Mouse (Mus musculus) neural tube, embryonic 15.5 days (tissue): ENCODE measurements around the gene 4930544D05Rik. TPM values are rescaled to one million over a fixed set of nuclear protein-coding genes. Genes with fewer than 3 reads are reported as not detected.
"Not testable (repeated sequence)": the region's sequence is repeated elsewhere in the genome, so short reads cannot be mapped to it uniquely, and the experiment has no call there.

ENCODE experiments used
- ATAC-seq: fragments of 200-750 bp; cut with Nextera tagmentation; 2 replicates; pipeline ENCODE4 v1.8.0; 2017; ENCODE audit warnings: mild to moderate bottlenecking, moderate TSS enrichment, moderate library complexity; ENCODE audit not compliant: low FRiP score
- H3K27ac ChIP-seq: fragments of 300-500 bp; sonication (generic); replicated peaks from 2 replicates; pipeline ENCODE4 v1.5.1; 2015; ENCODE audit warnings: mild to moderate bottlenecking, inconsistent platforms
- H3K27me3 ChIP-seq: fragments of 300-500 bp; sonication (generic); replicated peaks from 2 replicates; pipeline ENCODE4 v1.6.1; 2015; ENCODE audit warnings: inconsistent platforms
- H3K36me3 ChIP-seq: fragments of 300-500 bp; sonication (generic); 2 replicates; pipeline ENCODE4 v1.6.1; 2015; ENCODE audit warnings: inconsistent platforms
- H3K4me1 ChIP-seq: fragments of 300-500 bp; sonication (generic); 2 replicates; pipeline ENCODE4 v1.6.1; 2015; ENCODE audit warnings: inconsistent platforms
- H3K4me2 ChIP-seq: fragments of 300-500 bp; sonication (generic); 2 replicates; pipeline ENCODE4 v1.6.1; 2015; ENCODE audit warnings: inconsistent platforms, mild to moderate bottlenecking, moderate library complexity
- H3K4me3 ChIP-seq: fragments of 300-500 bp; sonication (generic); replicated peaks from 2 replicates; pipeline ENCODE4 v1.5.1; 2015; ENCODE audit warnings: mild to moderate bottlenecking, inconsistent platforms
- H3K9ac ChIP-seq: fragments of 300-500 bp; sonication (generic); replicated peaks from 2 replicates; pipeline ENCODE4 v1.6.1; 2015; ENCODE audit warnings: mild to moderate bottlenecking, inconsistent platforms
- H3K9me3 ChIP-seq: fragments of 300-500 bp; sonication (generic); replicated peaks from 2 replicates; pipeline ENCODE4 v1.6.1; 2016; ENCODE audit warnings: inconsistent platforms
- WGBS: fragments of 180-500 bp; shearing (Covaris S2); methylation state at CpG from one replicate; pipeline ENCODE4 v1.1.7; 2015; ENCODE audit warnings: mixed read lengths; 5-methylcytosine and 5-hydroxymethylcytosine counted together
- polyA plus RNA-seq: library from polyadenylated mRNA; unstranded; fragments of >200 nt; fragmentation: Nextera tagmentation; extraction: Ambion mirVana; gene quantifications from 2 replicates; pipeline ENCODE4 v1.2.1, GENCODE M21; 2015

4930544D05Rik gene
- polyA plus RNA-seq, result not detected in 2 replicates

DNA sequence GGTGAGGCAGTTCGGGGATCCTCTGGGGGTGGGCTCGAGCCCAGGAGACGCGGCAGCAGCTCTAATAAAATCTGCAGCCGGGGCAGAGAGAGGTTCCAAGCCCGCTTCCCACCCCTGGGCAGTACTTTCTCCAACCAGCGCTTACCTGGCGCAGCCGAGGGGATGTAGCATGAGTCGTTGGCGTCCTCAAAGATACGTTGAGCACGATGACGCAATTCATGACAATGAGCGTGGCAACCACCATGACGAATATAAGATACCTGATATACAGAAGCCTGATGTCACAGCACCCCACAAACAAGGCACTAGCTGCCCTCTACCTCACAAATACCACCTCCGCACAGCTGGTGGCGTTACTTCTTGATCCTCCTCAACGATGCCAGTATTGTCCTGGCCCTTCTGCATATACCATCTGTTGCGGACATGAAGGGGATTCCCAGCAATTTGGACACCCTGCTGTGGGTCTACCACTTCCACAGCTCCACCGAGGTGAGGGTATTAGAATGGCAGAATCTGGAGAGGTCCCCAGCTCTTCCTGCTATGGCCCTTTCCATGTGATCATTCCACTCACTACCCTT is at the start of gene 4930544D05Rik:
Gene 4930544D05Rik (plus strand): TSS at position 333 of the 578 bp plus-strand sequence.
- peaks cover 23% of the 10 kb centered on the region for H3K36me3 ChIP-seq
- H3K9ac ChIP-seq, result peak within 1 kb of the TSS; percentile 28
- no peak within 1 kb of the TSS for H3K27ac ChIP-seq
- no peaks in the 10 kb centered on the region for H3K9me3 ChIP-seq
- peaks cover 9% of the 10 kb centered on the region for H3K4me1 ChIP-seq
- 0 out of 2 replicates have a peak, but pooled peaks cover 5% of the 10 kb centered on the region for H3K27me3 ChIP-seq
- 15% methylated on average over 21 of the region's 21 CpGs for WGBS
- peak within 1 kb of the TSS; percentile 28 for H3K4me3 ChIP-seq
- ATAC-seq, result no peak
- peak within 1 kb of the TSS; percentile 58 for H3K4me2 ChIP-seq

DNA sequence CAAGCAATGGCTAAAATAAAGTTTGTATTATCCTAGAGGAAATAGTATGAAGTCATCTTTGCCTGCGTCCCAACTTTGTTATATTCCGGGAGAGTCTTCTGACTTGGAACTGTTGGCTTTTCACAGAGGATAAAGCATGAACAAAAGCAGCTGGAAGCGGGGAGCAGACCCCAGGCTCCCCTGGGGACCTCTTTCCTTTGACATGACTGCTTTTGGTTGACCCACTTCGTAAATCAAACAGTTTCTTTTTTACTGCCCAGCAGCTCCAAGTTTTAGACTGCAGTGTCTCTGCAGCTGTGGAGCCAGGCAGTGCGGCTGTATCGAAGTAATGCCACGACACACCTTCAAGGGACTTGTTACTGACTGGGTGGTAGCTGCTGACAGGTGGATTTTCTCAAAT is 49.1 kb upstream of the 4930544D05Rik start:
- Histone ChIP-seq H3K27ac (no peak overlapping the region), H3K27me3 (no peaks in the 10 kb centered on the region), H3K4me1 (peaks cover 48% of the 10 kb centered on the region), H3K36me3 (no peaks in the 10 kb centered on the region), H3K4me2 (no peak overlapping the region), H3K4me3 (no peak overlapping the region), H3K9me3 (no peaks in the 10 kb centered on the region), H3K9ac (no peak overlapping the region)
- WGBS, result 27% methylated on average over 7 of the region's 7 CpGs
- ATAC-seq, result no peak

DNA sequence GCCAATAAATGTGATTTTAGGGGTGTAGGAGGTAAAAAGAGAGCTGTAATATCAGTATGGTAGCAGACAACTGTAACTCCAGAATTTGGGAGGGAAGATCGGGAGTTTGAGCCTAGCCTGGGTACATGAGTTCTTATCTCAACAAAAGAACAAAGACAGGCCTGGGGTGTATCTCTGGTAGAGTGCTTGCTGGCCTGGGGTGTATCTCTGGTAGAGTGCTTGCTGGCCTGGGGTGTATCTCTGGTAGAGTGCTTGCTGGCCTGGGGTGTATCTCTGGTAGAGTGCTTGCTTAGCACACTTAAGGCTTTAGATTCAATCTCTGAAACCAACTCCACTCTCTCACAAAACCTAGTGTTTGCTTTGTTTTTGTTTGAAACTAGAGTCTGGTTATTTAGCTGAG is 45.0 kb upstream of the 4930544D05Rik start:
- WGBS, result 92% methylated on average over 1 of the region's 1 CpGs
- H3K36me3 ChIP-seq, H3K9me3 ChIP-seq, H3K27ac ChIP-seq, H3K4me2 ChIP-seq, ATAC-seq, H3K9ac ChIP-seq, H3K4me3 ChIP-seq, H3K27me3 ChIP-seq: not testable (repeated sequence)
- H3K4me1 ChIP-seq, result peaks cover 36% of the 10 kb centered on the region

DNA sequence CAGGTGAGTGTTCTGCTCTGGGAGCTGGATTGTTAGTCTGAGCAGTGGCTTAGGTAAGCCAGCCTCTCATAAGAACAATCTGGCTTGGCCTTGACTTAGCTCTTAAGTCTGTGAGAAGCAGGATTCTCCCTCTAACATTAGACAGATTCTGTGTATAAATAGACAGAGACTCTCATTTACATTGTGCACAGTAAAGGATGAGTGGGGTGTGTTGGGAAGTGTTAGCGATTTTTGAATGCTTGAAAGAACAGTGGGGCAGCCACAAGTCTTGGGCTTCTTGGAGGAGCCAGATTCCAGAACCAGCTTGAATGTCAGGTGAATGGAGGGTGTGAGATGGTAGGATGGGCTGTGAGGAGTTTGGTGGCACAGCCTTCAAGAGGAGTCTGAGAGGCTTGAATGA is 44.0 kb upstream of the 4930544D05Rik start:
- H3K9ac ChIP-seq, result no peak overlapping the region
- no peaks in the 10 kb centered on the region for H3K9me3 ChIP-seq
- 88% methylated on average over 1 of the region's 1 CpGs for WGBS
- no peak overlapping the region for H3K4me3 ChIP-seq
- no peaks in the 10 kb centered on the region for H3K36me3 ChIP-seq
- H3K27ac ChIP-seq, result no peak overlapping the region
- no peak overlapping the region for H3K4me2 ChIP-seq
- H3K4me1 ChIP-seq, result peaks cover 26% of the 10 kb centered on the region
- ATAC-seq, result no peak
- no peaks in the 10 kb centered on the region for H3K27me3 ChIP-seq

GRCm38 (mm10) chr11:70572348-70572902 is 43.2 kb upstream of the 4930544D05Rik start:
- no peak overlapping the region for H3K4me3 ChIP-seq
- H3K4me1 ChIP-seq, result peaks cover 21% of the 10 kb centered on the region
- H3K4me2 ChIP-seq, result no peak overlapping the region
- no peaks in the 10 kb centered on the region for H3K27me3 ChIP-seq
- 55% methylated on average over 5 of the region's 5 CpGs for WGBS
- no peak for ATAC-seq
- H3K27ac ChIP-seq, result no peak overlapping the region
- H3K9me3 ChIP-seq, result no peaks in the 10 kb centered on the region
- no peaks in the 10 kb centered on the region for H3K36me3 ChIP-seq
- no peak overlapping the region for H3K9ac ChIP-seq

GRCm38 (mm10) chr11:70573872-70574271 is 41.8 kb upstream of the 4930544D05Rik start:
- WGBS, result 43% methylated on average over 6 of the region's 6 CpGs
- Histone ChIP-seq H3K36me3 (no peaks in the 10 kb centered on the region), H3K4me1 (peaks cover 36% of the 10 kb centered on the region), H3K9me3 (no peaks in the 10 kb centered on the region), H3K9ac (no peak overlapping the region), H3K27ac (peak overlapping the region; percentile 56), H3K4me2 (peak overlapping the region; percentile 3; the same call in 1 of the 2 replicates), H3K4me3 (no peak overlapping the region), H3K27me3 (no peaks in the 10 kb centered on the region)
- no peak for ATAC-seq

DNA sequence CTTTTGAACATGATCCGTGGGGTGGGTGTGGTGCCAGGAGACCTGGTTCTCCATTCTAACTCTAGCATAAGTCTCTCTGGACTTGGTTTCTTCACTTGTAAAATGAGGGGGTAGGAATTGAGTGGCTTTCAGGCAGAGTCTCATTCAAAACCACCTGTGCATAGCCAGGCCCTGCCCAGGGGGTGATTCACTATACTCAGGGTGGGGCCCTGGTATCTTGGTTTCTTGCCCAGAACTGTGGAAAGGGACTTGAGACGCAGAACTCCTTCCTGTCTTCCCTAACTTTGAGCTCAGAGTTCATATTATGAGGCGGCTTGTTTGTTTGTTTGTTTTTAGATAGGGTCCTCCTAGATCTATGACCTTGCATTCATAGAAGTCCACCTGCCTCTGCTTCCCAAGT is 38.4 kb upstream of the 4930544D05Rik start:
- ATAC-seq, result no peak
- Histone ChIP-seq H3K27me3 (no peaks in the 10 kb centered on the region), H3K4me2 (no peak overlapping the region), H3K27ac (no peak overlapping the region), H3K36me3 (no peaks in the 10 kb centered on the region), H3K9ac (no peak overlapping the region), H3K9me3 (no peaks in the 10 kb centered on the region), H3K4me3 (no peak overlapping the region), H3K4me1 (peaks cover 54% of the 10 kb centered on the region)
- WGBS, result 83% methylated on average over 3 of the region's 3 CpGs

DNA sequence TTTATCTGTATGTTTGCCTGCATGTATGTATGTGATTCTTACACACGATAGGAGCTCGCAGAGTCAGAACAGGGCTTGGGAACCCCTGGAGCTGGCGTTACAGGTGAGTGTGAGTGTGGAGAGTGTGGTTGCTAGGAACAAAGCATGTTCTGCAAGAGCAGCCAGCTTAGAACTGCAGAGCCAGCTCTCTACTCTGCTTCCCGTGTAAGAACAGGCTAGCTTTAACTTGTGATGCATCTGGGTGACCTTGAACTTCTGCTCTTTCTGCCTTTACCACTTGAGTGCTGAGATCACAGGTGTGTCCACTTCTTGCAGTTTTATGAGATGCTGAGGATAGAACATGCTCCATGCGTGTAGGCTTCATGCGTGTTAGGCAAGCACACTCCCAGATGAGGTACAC is 36.7 kb upstream of the 4930544D05Rik start:
- WGBS, result 90% methylated on average over 6 of the region's 6 CpGs
- H3K36me3 ChIP-seq, result no peaks in the 10 kb centered on the region
- no peak for ATAC-seq
- H3K4me2 ChIP-seq, result no peak overlapping the region
- H3K27me3 ChIP-seq, result no peaks in the 10 kb centered on the region
- no peak overlapping the region for H3K9ac ChIP-seq
- no peak overlapping the region for H3K27ac ChIP-seq
- H3K4me1 ChIP-seq, result peaks cover 55% of the 10 kb centered on the region
- no peak overlapping the region for H3K4me3 ChIP-seq
- no peaks in the 10 kb centered on the region for H3K9me3 ChIP-seq

DNA sequence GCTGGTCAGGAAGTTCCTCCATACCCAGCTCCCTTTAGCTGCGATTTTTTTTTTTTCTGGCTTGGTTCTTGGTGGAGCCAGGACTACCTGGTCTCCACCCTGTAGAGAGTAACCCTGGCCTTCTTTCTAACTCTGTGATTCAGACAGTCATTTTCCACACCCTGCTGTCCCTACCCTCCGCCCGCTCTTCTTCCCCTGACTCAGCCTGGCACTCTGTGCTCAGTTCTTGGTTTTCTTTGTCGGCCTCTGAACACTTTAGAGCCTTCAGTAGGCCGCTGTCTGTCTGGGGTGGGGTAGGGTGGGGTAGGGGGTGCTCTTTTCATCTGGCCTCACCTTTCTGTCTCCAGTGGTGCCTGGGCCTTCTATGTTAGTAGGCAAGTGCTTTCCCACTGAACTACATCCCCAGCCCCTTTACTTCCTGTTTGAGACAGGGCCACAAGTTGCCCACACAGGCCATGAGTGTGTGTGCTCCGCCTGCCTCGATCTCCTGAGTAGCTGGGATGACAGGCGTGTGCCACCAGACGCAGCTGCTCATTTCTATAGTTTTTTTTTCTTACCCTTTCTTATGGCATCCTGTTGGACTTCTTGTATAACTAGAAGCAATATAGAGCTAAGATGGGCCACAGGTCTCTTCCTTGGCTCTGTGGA is 35.8 kb upstream of the 4930544D05Rik start:
- 88% methylated on average over 9 of the region's 9 CpGs for WGBS
- ATAC-seq, result no peak
- Histone ChIP-seq H3K9ac (no peak overlapping the region), H3K36me3 (no peaks in the 10 kb centered on the region), H3K4me1 (peaks cover 60% of the 10 kb centered on the region), H3K27ac (no peak overlapping the region), H3K4me3 (no peak overlapping the region), H3K9me3 (no peaks in the 10 kb centered on the region), H3K27me3 (no peaks in the 10 kb centered on the region), H3K4me2 (no peak overlapping the region)

- H3K4me2 ChIP-seq, result no peak overlapping the region
- H3K4me3 ChIP-seq, result no peak overlapping the region
- no peak overlapping the region for H3K9ac ChIP-seq
- H3K9me3 ChIP-seq, result no peaks in the 10 kb centered on the region
- no peaks in the 10 kb centered on the region for H3K27me3 ChIP-seq
- H3K36me3 ChIP-seq, result no peaks in the 10 kb centered on the region
- ATAC-seq, result no peak
- no peak overlapping the region for H3K27ac ChIP-seq
- 46% methylated on average over 5 of the region's 5 CpGs for WGBS
- H3K4me1 ChIP-seq, result peaks cover 65% of the 10 kb centered on the region
Measured at GRCm38 (mm10) chr11:70580358-70580720, 35.3 kb upstream of the 4930544D05Rik start.

- Histone ChIP-seq H3K27ac (no peak overlapping the region), H3K9ac (no peak overlapping the region), H3K4me3 (no peak overlapping the region), H3K9me3 (no peaks in the 10 kb centered on the region), H3K4me1 (peaks cover 69% of the 10 kb centered on the region), H3K27me3 (no peaks in the 10 kb centered on the region), H3K4me2 (no peak overlapping the region), H3K36me3 (no peaks in the 10 kb centered on the region)
- no peak for ATAC-seq
- 94% methylated on average over 3 of the region's 3 CpGs for WGBS
Measured at GRCm38 (mm10) chr11:70580921-70581320, 34.7 kb upstream of the 4930544D05Rik start.

DNA sequence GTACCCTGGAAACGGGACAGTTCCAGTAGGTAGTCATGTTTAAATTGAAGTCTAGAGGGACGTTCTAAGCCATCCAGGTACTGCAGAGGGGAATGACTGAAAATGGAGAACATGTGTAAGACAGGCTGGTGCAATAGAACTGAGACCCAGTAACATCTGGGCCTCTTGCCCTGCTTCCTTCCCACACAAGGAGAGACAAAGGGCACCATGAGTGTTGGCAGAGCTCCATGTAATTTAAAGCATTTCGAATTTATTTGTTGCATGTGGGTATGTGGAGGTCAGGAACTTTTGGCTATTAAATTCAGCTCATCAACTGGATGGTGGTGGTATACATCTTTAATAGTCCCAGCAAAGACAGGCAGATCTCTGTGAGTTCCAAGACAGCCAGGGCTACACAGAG is 33.5 kb upstream of the 4930544D05Rik start:
- WGBS, result 77% methylated on average over 3 of the region's 3 CpGs
- Histone ChIP-seq H3K9ac (no peak overlapping the region), H3K9me3 (no peaks in the 10 kb centered on the region), H3K4me2 (no peak overlapping the region), H3K27ac (no peak overlapping the region), H3K4me1 (peaks cover 70% of the 10 kb centered on the region), H3K36me3 (no peaks in the 10 kb centered on the region), H3K27me3 (no peaks in the 10 kb centered on the region), H3K4me3 (no peak overlapping the region)
- ATAC-seq, result no peak
